Mouse (Mus musculus) right cerebral cortex, postnatal 4 days (tissue): ENCODE measurements around the gene Gabpb2.

Experiments used
- DNase-seq: peaks from one replicate; pipeline ENCODE4 v3.0.0-alpha.2; 2022

The Gabpb2 gene

DNA sequence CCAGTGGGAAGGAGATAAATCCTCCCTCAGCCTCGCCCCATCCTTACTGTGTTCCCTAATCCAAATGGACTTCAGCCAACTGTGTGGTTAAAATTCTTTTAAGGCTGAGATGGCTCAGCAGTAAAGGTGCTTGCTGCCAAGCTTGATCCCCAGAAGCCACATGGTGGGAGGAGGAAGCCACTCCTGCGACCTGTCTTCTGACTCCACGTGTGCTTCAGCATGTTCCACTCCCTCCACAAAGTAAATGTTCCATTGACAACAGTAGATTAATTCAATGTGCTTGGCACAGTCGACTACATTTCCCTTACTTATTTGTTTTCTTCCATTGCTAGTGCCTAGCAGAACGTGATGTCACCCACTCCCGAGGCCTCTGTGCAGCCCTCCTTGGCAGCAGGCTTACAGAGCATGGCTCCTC is 23.0 kb downstream of the Gabpb2 start:
- no peak for DNase-seq

DNA sequence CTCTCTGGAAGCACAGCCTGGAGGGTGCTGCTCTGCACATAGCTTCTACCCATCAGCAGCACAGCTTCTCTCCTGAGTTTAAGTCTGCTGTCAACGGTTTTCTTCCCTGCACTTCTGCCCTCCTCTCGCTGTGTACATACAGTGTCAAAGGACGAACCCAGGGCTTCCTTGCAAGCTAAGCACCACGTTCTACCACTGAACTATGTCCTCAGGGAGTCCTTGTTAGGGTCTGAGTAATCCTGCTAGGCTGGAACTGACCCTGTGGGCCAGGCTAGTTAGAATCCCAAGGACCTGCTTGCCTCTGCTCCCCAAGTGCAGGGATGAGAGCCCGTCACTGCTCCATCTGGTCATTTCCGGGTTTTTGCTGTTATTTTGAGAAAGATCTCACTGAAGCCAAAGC is 30.8 kb downstream of the Gabpb2 start:
- no peak for DNase-seq

DNA sequence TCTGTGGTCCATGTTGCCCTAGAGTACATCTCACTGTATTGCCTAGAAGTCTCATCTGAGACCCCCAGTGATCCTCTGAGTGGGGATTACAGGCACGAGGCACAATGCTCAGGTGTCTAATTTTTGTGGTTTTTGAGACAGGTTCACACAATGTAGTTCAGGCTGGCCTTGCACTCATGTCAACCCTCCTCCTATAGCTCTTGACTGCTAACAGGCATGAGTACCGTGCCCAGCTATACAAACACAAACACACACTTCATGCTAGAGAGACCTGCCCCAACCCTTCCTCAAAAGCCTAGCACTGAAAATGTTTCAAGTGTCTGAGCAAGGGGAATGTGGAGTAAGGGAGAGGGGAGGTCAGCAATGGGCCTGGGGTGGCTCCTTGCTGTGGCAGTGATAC is 31.6 kb downstream of the Gabpb2 start:
- DNase-seq = no peak

DNA sequence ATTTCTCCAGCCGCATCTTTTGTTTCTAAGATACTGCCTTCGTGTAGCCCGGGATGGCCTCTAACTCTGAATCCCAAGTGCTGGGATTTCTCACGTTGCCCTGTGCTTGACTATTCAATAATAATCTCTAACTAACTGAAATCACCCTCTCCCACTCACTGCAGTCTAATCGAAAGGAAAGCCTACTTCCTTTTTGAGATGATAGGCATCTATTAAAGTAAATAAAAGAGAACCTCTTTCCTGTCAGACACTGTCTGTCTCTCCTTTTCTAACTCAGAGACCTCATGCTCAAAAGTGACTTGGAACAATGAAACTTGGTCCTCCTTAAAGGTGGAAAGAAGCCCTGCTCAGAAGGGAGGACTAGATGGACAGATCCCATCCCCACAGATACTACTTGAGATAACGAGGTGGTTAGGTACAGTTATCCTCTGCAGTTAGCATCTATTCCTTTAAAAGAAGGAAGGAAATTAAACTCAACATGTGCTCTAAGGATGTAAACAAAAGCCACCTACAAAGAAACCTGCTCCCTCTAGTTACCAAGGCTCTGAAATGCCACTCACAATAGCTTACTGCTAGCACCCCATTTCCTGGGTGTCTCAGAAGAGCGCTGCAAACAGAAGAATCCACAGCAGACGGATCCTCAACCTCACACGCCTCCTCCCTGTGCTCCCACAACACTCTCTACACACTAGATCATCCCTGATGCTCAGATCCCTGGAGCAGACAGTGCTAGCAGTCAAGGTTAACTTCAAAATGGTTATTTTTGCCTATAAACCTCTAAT is 32.7 kb downstream of the Gabpb2 start:
- no peak for DNase-seq

DNA sequence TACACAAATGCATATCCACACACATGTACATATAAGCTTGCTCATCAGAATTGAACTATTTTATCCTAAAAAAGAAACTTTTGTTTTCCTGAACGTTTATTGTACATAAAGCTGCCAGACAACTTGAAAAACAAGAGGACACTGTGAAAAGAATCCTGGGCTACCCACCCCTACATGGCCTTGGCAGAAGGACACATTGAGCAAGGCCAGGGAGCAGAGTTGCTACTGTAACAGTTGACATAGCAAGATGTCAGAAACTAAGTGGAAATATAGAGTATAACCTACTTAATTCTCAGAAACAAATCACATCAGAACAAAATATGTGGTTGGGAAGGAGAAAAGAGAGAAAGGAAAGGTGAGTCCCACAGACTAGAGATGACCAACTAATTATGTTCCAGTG is 35.9 kb downstream of the Gabpb2 start:
- DNase-seq = no peak

DNA sequence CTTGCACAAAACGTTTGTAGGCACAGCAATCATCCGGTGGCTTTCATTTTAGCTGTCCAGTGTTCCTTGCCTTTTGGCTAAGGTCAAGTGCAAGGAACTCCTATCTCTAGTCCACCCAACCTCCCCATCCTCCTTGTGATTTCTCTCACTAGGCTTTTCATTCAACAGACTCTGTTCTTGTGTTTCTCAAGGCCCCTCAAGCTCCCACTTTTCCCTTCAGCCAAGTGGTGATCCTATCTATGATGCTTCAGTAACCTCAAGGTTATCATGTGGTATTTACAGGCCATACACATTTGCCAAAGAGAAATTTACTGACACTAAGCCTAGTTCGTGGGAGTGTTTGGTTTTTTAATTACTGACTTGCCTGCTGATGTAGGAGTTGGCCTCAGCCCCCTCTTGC is 37.8 kb downstream of the Gabpb2 start:
- no peak for DNase-seq

DNA sequence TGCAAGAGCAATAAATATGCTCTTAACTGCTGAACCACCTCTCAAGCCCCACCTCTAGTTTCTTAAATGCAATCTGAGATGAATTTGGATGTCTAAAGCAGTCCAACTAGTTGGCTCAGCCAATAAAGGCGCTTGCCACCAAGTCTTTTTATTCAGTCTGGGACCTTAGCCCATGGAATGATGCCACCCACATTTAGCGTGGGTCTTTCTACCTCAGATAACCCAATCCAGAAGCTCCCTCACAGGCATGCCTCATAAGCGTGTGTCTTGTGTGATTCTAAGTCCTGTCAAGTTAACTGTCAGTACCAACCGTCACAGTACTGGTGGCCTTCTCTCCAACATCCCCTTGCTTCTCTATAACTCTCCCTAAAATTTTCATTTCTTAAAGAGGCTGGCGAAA is 38.8 kb downstream of the Gabpb2 start:
- DNase-seq = no peak

DNA sequence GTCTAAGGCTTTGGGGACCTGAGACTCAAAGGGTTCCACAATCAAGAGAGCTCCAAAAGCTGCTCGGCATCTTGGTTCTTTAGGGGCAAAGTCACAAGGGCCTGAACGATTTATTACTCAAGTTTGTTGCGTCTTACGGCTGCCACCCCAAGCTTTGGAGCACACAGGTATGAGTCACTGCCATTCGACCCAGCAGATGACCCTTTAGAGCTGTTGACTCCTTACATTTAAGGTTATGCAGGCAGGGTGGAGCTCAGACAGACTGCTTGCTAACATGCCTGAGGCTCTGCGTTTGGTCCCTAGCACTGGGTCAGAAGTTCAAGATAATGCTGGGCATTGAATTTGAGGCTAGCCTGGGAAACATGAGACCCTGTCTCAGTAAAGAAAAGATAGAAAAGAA is 40.1 kb downstream of the Gabpb2 start:
- no peak for DNase-seq

DNA sequence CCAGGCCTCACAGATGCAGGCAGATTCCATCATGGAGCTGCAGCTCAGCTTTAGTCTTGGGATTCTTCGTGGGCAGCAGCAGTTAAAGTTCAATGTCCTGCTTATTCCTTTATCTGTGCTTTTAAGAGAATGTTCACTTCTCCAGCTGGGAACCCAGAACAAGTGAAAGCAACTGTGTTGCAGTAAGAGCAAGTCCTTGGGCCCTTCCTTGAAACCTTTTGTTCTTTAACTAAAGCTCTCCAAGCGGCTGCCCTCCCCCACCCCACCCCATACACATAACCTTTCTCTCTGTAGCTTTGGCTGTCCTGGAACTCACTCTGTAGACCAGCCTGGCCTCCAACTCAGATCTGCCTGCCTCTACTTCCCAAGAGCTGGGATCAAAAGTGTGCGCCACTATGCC is 41.2 kb downstream of the Gabpb2 start:
- no peak for DNase-seq

DNA sequence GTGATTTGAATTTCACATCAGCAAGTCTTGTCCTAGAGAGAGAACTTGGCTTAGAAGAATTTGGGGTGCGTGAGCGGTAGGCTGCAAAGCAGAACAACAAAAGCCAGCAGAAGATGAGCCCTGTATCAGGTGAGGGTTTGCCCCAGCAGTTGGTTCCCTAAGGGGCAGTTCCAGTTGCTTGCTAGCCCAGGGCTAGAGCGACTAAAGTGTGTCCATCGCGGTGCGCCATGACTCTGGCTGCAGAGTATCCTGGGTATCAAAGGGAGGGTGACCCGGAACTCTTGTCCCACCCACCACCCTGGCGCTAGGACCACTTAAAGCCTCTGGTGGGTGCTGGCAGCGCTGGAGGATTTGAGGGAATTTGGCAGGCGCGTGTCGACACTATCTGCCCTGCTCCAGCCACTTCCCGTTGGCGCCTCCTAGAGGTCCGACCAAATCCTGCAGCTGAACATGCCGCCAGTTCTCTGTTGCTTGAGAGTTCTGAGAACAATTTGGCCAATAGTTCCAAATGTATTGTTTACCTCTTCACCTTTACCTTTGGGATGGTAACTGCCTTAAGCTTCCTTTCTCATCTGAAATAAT is 43.6 kb downstream of the Gabpb2 start:
- peak; percentile 83 for DNase-seq

DNA sequence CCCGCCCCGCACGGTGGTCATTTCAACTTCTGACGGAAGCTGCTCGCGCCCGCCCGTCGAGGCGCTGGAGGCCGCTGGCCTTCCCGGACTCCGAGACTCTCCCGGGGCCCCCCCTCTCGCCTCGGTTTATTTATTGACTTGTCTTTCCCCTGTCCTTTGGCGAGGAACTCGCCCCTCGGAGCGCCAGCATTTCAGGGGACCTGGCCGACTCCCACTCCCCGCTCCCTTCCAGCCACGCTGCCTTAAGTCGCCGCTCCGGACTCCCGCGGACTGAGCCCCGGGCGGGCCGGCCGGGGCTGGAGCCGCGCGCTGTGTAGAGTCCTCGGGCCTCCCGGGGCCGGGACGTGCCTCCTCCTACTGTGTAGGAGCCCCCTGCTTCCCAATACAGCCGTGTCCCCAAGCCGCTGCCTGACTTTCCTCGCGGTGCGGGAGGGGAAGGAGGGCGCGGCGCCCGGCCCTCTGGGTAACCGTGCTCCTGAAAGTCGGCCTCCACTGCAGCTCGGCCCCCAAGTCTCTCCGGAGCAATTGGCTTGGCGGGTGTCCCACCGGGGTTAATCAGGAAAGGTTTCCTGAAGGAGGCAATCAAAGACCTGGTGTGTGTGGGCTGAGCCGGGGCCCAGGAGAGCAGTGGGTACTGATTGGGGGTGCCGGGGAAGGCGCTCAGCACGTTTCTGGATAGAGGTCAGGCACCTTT is 44.3 kb downstream of the Gabpb2 start:
- DNase-seq = peak; percentile 58

DNA sequence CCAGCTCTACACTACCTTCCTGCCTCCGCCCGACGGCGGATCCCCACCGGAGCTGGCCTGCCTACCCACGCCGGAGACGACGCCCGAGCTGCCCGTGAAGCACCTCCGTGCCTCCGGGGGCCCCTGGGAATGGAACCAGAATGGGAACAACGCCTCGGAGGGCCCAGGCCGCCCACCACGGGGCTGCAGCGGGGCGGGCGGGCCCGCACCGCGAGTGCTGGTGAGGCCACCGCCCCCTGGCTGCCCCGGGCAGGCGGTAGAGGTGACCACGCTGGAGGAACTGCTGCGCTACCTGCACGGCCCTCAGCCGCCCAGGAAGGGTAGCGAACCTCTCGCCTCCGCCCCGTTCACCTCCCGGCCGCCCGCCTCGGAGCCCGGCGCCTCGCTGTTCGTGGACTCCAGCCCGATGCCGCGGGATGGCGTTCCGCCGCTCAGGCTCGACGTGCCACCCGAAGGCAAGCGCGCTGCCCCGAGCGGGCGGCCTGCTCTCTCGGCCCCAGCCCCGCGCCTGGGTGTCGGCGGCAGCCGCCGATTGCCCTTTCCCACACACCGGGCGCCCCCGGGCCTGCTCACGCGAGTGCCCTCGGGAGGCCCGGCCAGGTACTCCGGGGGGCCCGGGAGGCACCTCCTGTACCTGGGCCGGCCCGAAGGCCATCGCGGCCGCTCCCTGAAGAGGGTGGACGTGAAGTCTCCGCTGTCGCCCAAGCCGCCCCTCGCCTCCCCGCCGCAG is 45.0 kb downstream of the Gabpb2 start:
- peak; percentile 30 for DNase-seq

DNA sequence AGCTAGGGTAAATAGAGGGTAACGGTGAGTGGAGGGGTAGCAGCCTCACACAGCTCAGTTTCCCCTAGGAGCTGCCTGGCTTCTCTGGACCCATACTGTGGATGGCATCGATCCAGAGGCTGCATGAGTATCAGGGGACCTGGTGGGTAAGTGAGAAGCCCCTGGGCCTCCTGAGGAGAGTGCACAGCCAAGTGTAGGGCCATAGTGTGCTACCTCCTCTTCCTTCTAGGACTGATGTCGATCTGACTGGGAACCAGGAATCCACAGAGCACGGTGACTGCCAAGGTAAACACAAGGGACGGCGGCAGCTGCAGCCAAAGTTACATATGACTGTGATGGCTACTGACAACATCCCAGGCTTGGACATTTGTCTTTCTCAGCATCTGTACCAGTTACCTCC is 46.6 kb downstream of the Gabpb2 start:
- no peak for DNase-seq

DNA sequence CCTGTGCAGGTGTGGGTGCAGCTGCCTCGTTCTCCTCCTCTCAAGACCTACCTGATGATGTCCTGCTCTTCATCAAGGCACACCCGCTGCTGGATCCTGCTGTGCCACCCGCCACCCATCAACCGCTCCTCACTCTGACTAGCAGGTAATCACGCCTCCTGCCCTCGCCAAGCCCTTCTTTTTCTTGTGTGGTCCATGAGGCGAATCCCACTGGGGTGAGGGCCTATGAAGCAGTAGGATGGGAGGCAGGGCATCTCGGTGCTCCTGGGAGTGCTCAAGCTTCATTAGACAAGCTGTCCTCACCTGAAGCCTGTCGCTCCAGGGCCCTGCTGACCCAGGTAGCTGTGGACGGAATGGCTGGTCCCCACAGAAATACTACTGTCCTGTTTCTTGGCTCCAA is 47.7 kb downstream of the Gabpb2 start:
- no peak for DNase-seq

DNA sequence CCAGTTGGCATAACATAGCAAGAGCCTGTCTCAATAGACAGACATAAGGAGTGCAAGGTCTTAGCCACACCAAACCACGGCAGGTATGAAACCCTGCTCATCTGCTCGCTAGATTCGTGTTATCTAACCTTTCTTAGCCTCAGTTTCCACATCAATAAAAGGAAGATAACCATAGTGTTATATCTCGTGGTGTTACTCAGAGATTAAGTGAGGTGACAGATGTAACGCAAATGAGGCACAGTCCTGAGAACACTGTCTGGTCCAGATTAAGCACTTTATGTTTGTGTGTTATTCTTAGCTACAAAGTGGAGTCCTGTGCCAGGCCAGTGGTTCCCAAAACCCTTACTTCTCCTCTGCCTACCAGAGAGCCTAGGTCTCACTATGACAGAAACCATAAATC is 52.9 kb downstream of the Gabpb2 start:
- no peak for DNase-seq

DNA sequence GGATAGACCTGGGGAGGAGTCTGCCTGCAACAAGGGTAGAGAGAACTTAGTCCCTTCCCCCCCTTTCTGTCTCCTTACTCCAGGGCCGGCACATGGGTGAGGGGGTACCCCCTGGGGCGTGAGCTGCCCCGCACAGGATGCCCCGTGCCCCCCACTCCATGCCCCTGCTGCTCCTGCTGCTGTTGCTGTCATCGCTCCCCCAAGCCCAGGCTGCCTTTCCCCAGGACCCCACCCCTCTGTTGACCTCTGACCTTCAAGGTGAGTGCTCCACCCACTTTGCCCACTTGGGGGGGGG is 53.5 kb downstream of the Gabpb2 start:
- DNase-seq = no peak

DNA sequence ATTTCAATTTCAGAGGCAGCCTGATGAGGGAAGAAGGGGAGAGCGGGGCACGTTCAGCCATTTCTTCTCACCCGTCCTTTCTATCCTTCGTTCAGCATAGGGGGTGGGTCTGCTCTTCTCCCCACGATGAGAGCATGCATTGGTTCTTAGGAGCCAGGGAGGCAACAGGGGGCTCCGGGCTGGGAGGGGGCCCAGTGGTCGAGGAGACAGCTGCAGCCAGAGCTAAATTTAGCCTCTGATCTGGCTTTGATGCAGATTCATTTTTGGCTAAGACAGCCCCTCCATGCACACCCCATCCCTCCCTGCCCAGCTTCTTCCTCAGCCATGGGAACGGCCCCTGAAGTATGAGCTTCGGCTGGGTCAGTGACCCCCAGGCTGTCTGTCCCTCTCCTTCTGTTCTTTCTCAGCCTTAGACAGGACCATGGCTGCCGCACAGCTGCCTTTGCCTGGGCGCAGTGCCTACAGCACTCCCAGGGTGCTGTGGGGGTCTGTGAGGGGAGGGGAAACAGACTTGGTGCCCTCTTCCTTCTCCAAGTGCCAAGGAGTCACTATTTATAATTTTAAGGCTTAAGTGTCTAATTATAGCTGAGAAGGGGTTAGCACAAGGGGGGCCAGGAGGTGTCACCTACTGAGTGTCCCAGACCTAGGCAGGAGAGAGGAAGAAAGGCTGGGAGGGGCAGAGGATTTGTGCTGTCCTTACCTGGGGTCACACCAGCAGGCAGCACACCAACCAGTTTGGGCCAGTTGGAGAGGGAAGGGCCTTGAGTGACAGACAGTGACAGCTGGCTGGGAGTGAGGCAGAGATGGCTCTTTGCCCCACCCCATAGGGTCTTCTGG is 54.1 kb downstream of the Gabpb2 start:
- DNase-seq = no peak

DNA sequence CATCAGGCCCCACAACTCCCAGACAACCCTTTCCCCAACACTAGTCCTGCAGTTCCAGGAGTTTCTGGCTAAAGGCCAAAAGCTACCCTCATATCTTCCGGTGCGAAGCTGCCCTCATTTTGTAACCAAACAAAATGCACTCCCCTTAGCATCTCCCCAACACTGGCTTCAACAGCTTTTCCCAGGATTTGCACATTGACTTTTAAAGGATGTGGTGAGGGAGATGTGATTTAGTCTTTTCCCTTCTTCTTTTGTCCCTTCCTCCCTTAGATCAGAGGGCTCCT is 55.4 kb downstream of the Gabpb2 start:
- no peak for DNase-seq

DNA sequence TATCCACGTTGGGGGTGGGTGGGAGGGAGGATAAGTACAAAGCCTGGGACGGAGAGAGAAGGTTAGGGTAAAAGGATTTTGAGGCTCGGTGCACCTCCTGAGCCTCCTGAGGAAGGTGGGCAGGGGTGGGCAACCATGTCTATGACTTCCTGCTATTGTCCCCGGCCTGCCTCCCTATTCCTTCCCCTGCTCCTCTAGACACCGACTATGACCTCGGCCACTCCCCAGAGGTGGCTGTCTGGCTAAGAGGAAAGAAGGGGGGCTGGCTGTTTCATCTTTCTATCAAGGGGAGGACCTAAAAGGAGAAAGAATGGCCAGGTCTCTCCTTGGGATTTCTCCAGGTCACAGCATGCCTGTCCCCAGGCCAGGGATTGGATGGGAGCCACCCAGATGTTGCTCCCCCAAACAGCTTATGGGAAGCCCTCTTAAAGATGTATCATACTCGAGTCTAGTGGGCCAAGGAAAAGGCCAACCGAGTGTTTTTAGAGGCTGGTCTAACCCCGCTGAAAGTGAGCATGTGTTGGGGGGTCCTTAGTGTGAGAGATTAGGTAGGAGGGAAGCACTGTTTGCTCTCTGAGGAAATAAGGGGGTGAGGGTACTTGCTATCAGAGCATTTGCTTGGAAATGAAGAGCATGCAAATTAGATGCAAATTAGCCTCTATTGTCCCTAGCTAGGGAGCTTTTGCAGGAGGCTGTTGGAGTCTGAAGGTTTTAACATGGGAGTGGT is 55.9 kb downstream of the Gabpb2 start:
- DNase-seq = no peak

DNA sequence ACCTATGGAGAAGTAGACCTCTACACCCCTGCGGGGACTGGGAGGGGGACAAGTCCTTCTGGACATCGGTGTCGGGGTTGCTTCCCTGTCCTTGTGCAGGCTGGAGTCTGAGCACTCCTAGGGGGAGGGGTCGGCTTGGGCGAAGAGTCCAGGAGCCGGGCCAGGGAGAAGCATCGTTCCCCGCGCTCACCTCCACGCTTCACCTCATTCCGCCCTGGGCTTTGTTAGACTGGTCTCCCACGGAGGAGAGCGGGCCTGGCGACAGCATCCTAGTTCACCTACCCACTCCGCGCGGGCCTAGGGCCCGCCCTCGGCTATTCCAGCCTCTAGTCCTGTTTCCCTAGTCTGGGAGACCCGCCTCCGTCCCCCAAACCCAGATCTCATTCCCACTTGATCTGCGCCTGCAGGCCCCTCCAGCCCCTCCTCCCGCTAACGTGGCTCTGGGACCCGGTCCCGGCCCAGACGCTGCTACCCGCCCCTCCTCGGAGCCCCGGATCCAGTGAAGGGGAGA is 56.6 kb downstream of the Gabpb2 start:
- DNase-seq = peak; percentile 51

DNA sequence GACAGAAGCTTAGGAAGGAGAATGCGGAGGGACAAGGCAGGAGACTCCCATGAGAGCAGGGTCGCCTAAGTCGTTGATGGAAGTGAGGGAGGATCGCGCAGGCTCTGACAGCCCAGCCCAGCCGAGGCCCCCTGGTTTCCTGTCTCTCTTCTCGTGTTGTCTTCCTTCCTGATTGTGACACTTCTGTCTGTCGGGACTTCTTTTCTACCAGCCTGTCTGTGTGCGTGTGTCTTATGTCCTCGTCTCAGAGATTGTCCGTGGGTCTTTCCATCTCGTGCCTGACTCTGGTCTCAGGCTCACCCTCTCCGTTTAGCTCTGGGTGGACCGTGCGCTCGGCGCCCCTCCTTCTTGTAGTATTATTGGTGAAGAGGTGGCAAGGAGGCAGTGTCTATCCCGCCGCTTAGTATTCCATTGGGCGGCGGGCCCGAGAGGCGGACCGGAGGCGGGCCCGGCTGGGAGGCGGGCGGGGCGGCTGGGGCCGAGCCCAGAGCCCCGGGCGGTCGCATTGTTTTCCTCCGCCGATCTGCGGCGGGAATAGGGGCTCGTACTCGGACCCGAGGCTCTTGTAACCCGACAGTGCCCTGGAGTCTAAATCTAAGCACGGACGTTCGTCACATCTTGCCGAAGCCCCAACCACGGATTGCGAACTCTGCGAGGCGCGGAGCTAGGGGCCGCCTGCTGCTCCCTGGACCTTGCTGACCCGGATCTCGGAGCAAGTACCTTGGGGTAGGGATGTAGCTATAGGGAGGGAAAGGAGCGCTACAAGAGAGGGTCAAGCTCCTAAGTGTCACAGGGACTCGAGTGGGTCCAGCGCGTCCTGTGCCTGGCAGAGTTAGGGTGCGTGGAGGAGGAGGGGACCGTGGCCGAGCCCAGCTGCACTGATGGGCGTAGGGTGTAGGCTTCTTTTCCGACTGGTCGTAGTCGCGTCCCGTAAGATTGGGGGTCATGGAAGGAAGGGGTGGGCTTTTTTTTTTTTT is 57.4 kb downstream of the Gabpb2 start, which contains the start of gene Sema6c:
Gene Sema6c (plus strand): TSS at position 471 of the 977 bp plus-strand sequence.
- peak; percentile 89 for DNase-seq
